Mouse (Mus musculus): ENCODE results near the gene Asxl2. TPM values are rescaled to one million over a fixed set of nuclear protein-coding genes. Genes with fewer than 3 reads are reported as not detected.

Gene Asxl2
- polyA plus RNA-seq (2015; fragmentation: Illumina TruSeq; extraction: RNeasy Lipid Tissue Mini Kit (QIAGEN cat#74804); ENCODE audit: insufficient read depth, low replicate concordance), result 55.6 TPM

GRCm38 (mm10) chr12:3426530-3427034 is at the start of gene Asxl2:
Gene Asxl2, plus strand, starts transcription at chr12:3426857.

Other genes with a start within 250 kb of the Asxl2 start
- 128 TPM for gene Rab10, start 116.9 kb upstream of the Asxl2 start, polyA plus RNA-seq (2015; fragmentation: Illumina TruSeq; extraction: RNeasy Lipid Tissue Mini Kit (QIAGEN cat#74804); ENCODE audit: insufficient read depth, low replicate concordance)
- gene Kif3c, start 61.7 kb upstream of the Asxl2 start, polyA plus RNA-seq (2015; fragmentation: Illumina TruSeq; extraction: RNeasy Lipid Tissue Mini Kit (QIAGEN cat#74804); ENCODE audit: insufficient read depth, low replicate concordance), result 8.7 TPM
- gene Dtnb, start 145.5 kb downstream of the Asxl2 start, polyA plus RNA-seq (2015; fragmentation: Illumina TruSeq; extraction: RNeasy Lipid Tissue Mini Kit (QIAGEN cat#74804); ENCODE audit: insufficient read depth, low replicate concordance), result 12.1 TPM

All from spleen, adult 10 weeks (tissue).